Mouse (Mus musculus) heart, postnatal 0 days (tissue): ENCODE measurements around the gene Tyms.
"Not testable (repeated sequence)": the region's sequence is repeated elsewhere in the genome, so short reads cannot be mapped to it uniquely, and the experiment has no call there.

Experiments used
- CTCF ChIP-seq: IDR thresholded peaks from 2 replicates; pipeline ENCODE4 v1.5.1; 2016; ENCODE audit warnings: antibody characterized with exemption, control low read depth, low read depth
- EP300 ChIP-seq: IDR thresholded peaks from 2 replicates; pipeline ENCODE4 v1.6.1; 2016; ENCODE audit warnings: antibody characterized with exemption, low read depth

DNA sequence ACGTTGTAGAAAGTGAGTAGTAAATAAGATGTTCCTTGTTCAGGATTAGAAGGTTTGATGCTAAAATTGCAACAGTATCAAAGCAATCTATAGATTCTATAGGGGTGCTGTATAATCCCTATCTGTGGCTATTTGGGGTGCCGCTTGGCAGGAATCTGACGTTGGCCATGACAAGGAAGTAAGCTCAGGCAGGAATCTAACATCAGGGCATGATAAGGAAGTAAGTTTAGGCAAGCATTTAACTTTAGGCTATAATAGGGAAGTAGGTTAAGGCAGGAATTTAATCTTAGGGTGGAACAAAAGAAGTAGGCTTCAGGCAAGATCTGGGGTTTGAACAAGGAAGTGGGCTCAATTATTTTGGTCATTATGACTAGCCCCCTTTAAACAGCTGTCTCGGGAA, 37.6 kb downstream of the Tyms start:
- not testable (repeated sequence) for TF ChIP-seq CTCF, EP300
